Mouse (Mus musculus) spleen, adult 12 weeks (tissue): Measurements from ENCODE around the gene Gm28891.
"Not testable (repeated sequence)": the region's sequence is repeated elsewhere in the genome, so short reads cannot be mapped to it uniquely, and the experiment has no call there.

Experiments
- DNase-seq: peaks from one replicate; pipeline ENCODE4 v3.0.0; 2022; ENCODE audit warnings: low spot score

Gm28891 gene

DNA sequence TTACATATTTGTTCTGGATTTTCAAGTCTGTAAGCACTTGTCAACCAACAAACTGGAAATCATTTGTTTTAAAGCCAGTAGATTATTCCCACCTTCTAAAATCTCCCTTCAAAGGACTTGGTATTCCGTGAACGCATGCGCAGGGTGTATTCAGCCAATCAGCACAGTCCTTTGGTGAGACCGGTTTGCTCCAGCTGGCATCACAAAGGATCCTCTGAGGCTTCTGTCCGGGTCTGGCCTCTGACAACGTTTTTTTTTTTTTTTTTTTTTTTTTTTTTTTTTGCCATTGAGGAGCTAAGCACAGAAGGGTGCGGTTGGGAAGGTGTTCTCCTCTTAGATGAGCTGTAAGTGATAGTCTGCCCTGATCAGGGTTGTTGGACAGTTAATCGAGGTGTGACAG lies at the start of gene Gm28891:
Gene Gm28891 (plus strand): TSS at position 301 of the 400 bp plus-strand sequence.
- DNase-seq = not testable (repeated sequence)
